ENCODE assay signal across 8 mouse cellular contexts in the genomic region with DNA sequence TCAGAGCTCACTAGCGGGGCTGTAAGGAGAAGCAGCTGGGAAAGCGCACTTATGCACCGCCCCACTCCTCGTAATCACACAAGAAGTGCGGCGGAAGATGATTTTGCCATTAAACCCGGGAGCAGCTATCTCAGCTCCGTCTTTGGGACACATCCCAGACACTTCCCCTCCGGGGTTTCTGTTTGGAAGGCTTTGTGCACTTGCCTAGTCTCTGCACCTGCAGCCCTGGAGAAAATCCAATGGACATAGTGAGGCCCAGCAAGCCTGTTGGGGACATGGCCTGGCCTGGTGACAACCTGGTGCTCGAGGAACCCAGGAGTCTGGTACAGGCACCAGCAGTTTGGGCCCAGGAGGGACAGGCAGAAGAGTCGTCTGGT. TPM values are rescaled to one million over a fixed set of nuclear protein-coding genes. Genes with fewer than 3 reads are reported as not detected.
DNase-seq lines count a peak whose midpoint lies in the region; ATAC-seq and TF ChIP-seq lines count a peak whose summit lies in the region.

No protein-coding gene starts in this region.

- intact Hi-C loops in heart, adult 2 months (cut with DNase I): no loop called here

- peak overlapping the region; percentile 80 for H3K27ac ChIP-seq in heart, adult 2 months
- no peak overlapping the region for H3K27ac ChIP-seq in intestine, embryonic 14.5 days (ENCODE audit: low read depth)
- H3K27ac ChIP-seq in midbrain, postnatal 0 days (ENCODE audit: low read depth, low read length): peak overlapping the region; percentile 83

- TF ChIP-seq CTCF in heart, adult 2 months (IDR thresholded peaks at IDR 0.05): no peak
- TF ChIP-seq CTCF in E14TG2a.4 (conservative IDR thresholded peaks at IDR 0.05; ENCODE audit: low read length): no peak
- no peak for TF ChIP-seq CTCF in midbrain, postnatal 0 days (IDR thresholded peaks at IDR 0.05)

- ATAC-seq in erythroid progenitor cell, adult 5-6 weeks (replicated peaks; ENCODE audit: low FRiP score, poor library complexity, severe bottlenecking): peak; percentile 22
- ATAC-seq in intestine, embryonic 14.5 days (replicated peaks; ENCODE audit: low FRiP score, low TSS enrichment, low read depth): no peak; the same call in none of the 2 replicates
- peak; percentile 18 for ATAC-seq in midbrain, postnatal 0 days (ENCODE audit: low FRiP score)
- no peak for ATAC-seq in monocyte, adult 5-6 weeks (replicated peaks; ENCODE audit: insufficient number of reproducible peaks, low FRiP score, low TSS enrichment, poor library complexity, severe bottlenecking)

- H3K27me3 ChIP-seq in heart, adult 2 months (ENCODE audit: control insufficient read depth, insufficient read depth, low read length): no peaks in the 10 kb centered on the region
- H3K27me3 ChIP-seq in E14TG2a.4 (ENCODE audit: insufficient read depth, low read length): peaks cover 11% of the 10 kb centered on the region; the same call in 1 of the 2 replicates
- no peaks in the 10 kb centered on the region for H3K27me3 ChIP-seq in intestine, embryonic 14.5 days (replicated peaks; ENCODE audit: control insufficient read depth, insufficient read depth, low read length)
- H3K27me3 ChIP-seq in midbrain, postnatal 0 days (ENCODE audit: insufficient read depth, low read length): no peaks in the 10 kb centered on the region

- no peak for DNase-seq in heart, adult 2 months
- DNase-seq in heart, adult 11 months: no peak
- no peak for DNase-seq in intestine, embryonic 14.5 days (ENCODE audit: low spot score)
- DNase-seq in midbrain, postnatal 0 days (ENCODE audit: low spot score): no peak
- no peak for DNase-seq in embryo, embryonic 10.5 days (ENCODE audit: low spot score)

- peaks cover 5% of the 10 kb centered on the region for H3K4me1 ChIP-seq in heart, adult 2 months (ENCODE audit: control insufficient read depth, insufficient read depth, low read length)
- H3K4me1 ChIP-seq in E14TG2a.4 (replicated peaks; ENCODE audit: low read depth, low read length): peaks cover 40% of the 10 kb centered on the region
- peaks cover 14% of the 10 kb centered on the region; the same call in 1 of the 2 replicates for H3K4me1 ChIP-seq in intestine, embryonic 14.5 days (replicated peaks; ENCODE audit: control insufficient read depth, insufficient read depth, low read length)
- H3K4me1 ChIP-seq in midbrain, postnatal 0 days (ENCODE audit: insufficient read depth, low read length): peaks cover 14% of the 10 kb centered on the region

- TF ChIP-seq POLR2A in heart, adult 2 months (IDR thresholded peaks at IDR 0.05; ENCODE audit: insufficient read depth, low read depth, low read length): no peak

- TF ChIP-seq EP300 in heart, adult 2 months (IDR thresholded peaks at IDR 0.05; ENCODE audit: insufficient read depth, low read depth, low read length): no peak

- peaks cover 2% of the 10 kb centered on the region; the same call in 1 of the 2 replicates for H3K79me2 ChIP-seq in heart, adult 2 months (replicated peaks; ENCODE audit: control insufficient read depth, insufficient read depth, low read length)

- H3K9me3 ChIP-seq in E14TG2a.4 (ENCODE audit: low read length): no peaks in the 10 kb centered on the region
- H3K9me3 ChIP-seq in intestine, embryonic 14.5 days (ENCODE audit: control insufficient read depth, low read length): no peaks in the 10 kb centered on the region
- H3K9me3 ChIP-seq in midbrain, postnatal 0 days (ENCODE audit: low read length): no peaks in the 10 kb centered on the region

- peak overlapping the region; percentile 57 for H3K4me3 ChIP-seq in heart, adult 2 months
- H3K4me3 ChIP-seq in E14TG2a.4 (replicated peaks; ENCODE audit: low read length): peak overlapping the region; percentile 93
- H3K4me3 ChIP-seq in intestine, embryonic 14.5 days (ENCODE audit: low read depth, low read length): peak overlapping the region; percentile 94
- H3K4me3 ChIP-seq in midbrain, postnatal 0 days (ENCODE audit: low read depth, low read length): peak overlapping the region; percentile 67

- no peaks in the 10 kb centered on the region for H3K36me3 ChIP-seq in heart, adult 2 months (ENCODE audit: control insufficient read depth, insufficient read depth, low read length)
- peaks cover 25% of the 10 kb centered on the region for H3K36me3 ChIP-seq in E14TG2a.4 (ENCODE audit: insufficient read depth, low read length)
- peaks cover 18% of the 10 kb centered on the region; the same call in 1 of the 2 replicates for H3K36me3 ChIP-seq in intestine, embryonic 14.5 days (ENCODE audit: control insufficient read depth, insufficient read depth, low read length)
- peaks cover 15% of the 10 kb centered on the region for H3K36me3 ChIP-seq in midbrain, postnatal 0 days (ENCODE audit: insufficient read depth, low read length)

- peak overlapping the region; percentile 55 for H3K9ac ChIP-seq in heart, adult 2 months (ENCODE audit: low read depth, low read length)
- H3K9ac ChIP-seq in intestine, embryonic 14.5 days (ENCODE audit: low read length): peak overlapping the region; percentile 29; the same call in 1 of the 2 replicates
- peak overlapping the region; percentile 81; the same call in 1 of the 2 replicates for H3K9ac ChIP-seq in midbrain, postnatal 0 days (replicated peaks; ENCODE audit: low read length, poor library complexity, severe bottlenecking)

- WGBS in heart, adult 2 months: 2% methylated on average over 11 of the region's 11 CpGs
- WGBS in intestine, embryonic 14.5 days: 6% methylated on average over 11 of the region's 11 CpGs
- WGBS in midbrain, postnatal 0 days: 4% methylated on average over 11 of the region's 11 CpGs

- H3K4me2 ChIP-seq in intestine, embryonic 14.5 days (ENCODE audit: low read length): peak overlapping the region; percentile 57
- H3K4me2 ChIP-seq in midbrain, postnatal 0 days (ENCODE audit: low read depth, low read length, poor library complexity, severe bottlenecking): peak overlapping the region; percentile 62

RNA-seq across cellular contexts. Expression of a gene that starts 0.3 kb away (rescaled TPM):
- 10 to 100 TPM; 49.0 to 59.0 TPM for total RNA-seq in heart, adult 2 months (2021)
- polyA plus RNA-seq in heart, adult 2 months (2012; rRNA removed): 33.1 and 39.4 TPM in 2 replicates
- total RNA-seq in erythroid progenitor cell, adult 5-6 weeks (2015; ENCODE audit: low replicate concordance): 7.1 and 8.6 TPM in 2 replicates
- total RNA-seq in erythroid progenitor cell, adult 5-6 weeks (2017; ENCODE audit: low replicate concordance): 13.3 and 17.8 TPM in 2 replicates
- 107 and 117 TPM in 2 replicates for polyA plus RNA-seq in intestine, embryonic 14.5 days (2014; fragmentation: Nextera tagmentation; extraction: Ambion mirVana)
- total RNA-seq in midbrain, postnatal 0 days (2014; rRNA removed): 78.9 and 89.1 TPM in 2 replicates
- polyA plus RNA-seq in midbrain, postnatal 0 days (2015; fragmentation: Nextera tagmentation; extraction: Ambion mirVana): 177 and 189 TPM in 2 replicates
- total RNA-seq in monocyte, adult 5-6 weeks (2017): 61.2 to 83.5 TPM (median 62.8 TPM) in 3 replicates

RNA-seq across cellular contexts. Expression of a gene that starts 49.3 kb away (rescaled TPM):
- total RNA-seq in heart, adult 2 months (2021): 10 to 100 TPM; 34.9 to 35.6 TPM
- 23.8 and 25.4 TPM in 2 replicates for polyA plus RNA-seq in heart, adult 2 months (2012; rRNA removed)
- total RNA-seq in erythroid progenitor cell, adult 5-6 weeks (2015; ENCODE audit: low replicate concordance): not detected in 2 replicates
- total RNA-seq in erythroid progenitor cell, adult 5-6 weeks (2017; ENCODE audit: low replicate concordance): not detected in 2 replicates
- 0.86 and 1.4 TPM in 2 replicates for polyA plus RNA-seq in intestine, embryonic 14.5 days (2014; fragmentation: Nextera tagmentation; extraction: Ambion mirVana)
- 22.1 and 25.1 TPM in 2 replicates for total RNA-seq in midbrain, postnatal 0 days (2014; rRNA removed)
- 10.8 and 11.1 TPM in 2 replicates for polyA plus RNA-seq in midbrain, postnatal 0 days (2015; fragmentation: Nextera tagmentation; extraction: Ambion mirVana)
- not detected in 3 replicates for total RNA-seq in monocyte, adult 5-6 weeks (2017)

Comparison
In these comparisons a context has a peak if more than half of its experiments do, and no peak if none do; other contexts are left out.
1. H3K9ac ChIP-seq: peak in every context shown above with its lines; median percentile 81 in midbrain, postnatal 0 days; 55 in heart, adult 2 months; 29 in intestine, embryonic 14.5 days.
2. ATAC-seq: peak in erythroid progenitor cell, adult 5-6 weeks (single experiment) and midbrain, postnatal 0 days (single experiment); none in intestine, embryonic 14.5 days (single experiment) and monocyte, adult 5-6 weeks (single experiment).
3. RNA of a gene that starts 49.3 kb away (total RNA-seq): 34.9 to 35.6 TPM in heart, adult 2 months and 22.1 to 25.1 TPM in midbrain, postnatal 0 days; not detected in erythroid progenitor cell, adult 5-6 weeks and not detected in monocyte, adult 5-6 weeks; every median in the first group is over 10 times any median in the second.
4. Peak in every context shown above with its lines, with median percentiles within 50 percentile points of each other: H3K4me3 ChIP-seq.